Mouse (Mus musculus) urinary bladder, postnatal 36 days (tissue): Measurements from ENCODE around the gene Cfap58.

Source experiments
- DNase-seq, 2 experiments: peaks; one replicate each; pipeline ENCODE4 v3.0.0; 2022; ENCODE audit warnings: low spot score in 2 of 2, mixed read lengths in 1 of 2

Cfap58 gene

GRCm38 (mm10) chr19:48079718-48080117 lies 142.2 kb downstream of the Cfap58 start:
- DNase-seq = no peak

GRCm38 (mm10) chr19:48081456-48081855 lies 144.0 kb downstream of the Cfap58 start:
- no peak for DNase-seq
